Mouse (Mus musculus): ENCODE measurements around the gene Fank1. TPM values are rescaled to one million over a fixed set of nuclear protein-coding genes. Genes with fewer than 3 reads are reported as not detected.

Gene Fank1
- polyA plus RNA-seq (2012; rRNA removed), result 0.04 TPM in 1 of 2 replicates, not detected in the other

GRCm38 (mm10) chr7:133776626-133776996 lies at the start of gene Fank1:
Gene Fank1, plus strand, starts transcription at chr7:133776861.

GRCm38 (mm10) chr7:133782717-133783435 lies 6.2 kb downstream of the Fank1 start, which contains the start of gene Dhx32:
Gene Dhx32, minus strand, starts transcription at chr7:133782726.

Other genes with a start within 250 kb of the Fank1 start
- gene Tex36, start 174.7 kb upstream of the Fank1 start, polyA plus RNA-seq (2012; rRNA removed), result not detected in 2 replicates
- 2.6 and 3.1 TPM in 2 replicates for gene Edrf1, start 139.3 kb upstream of the Fank1 start, polyA plus RNA-seq (2012; rRNA removed)
- gene Mmp21, start 96.8 kb upstream of the Fank1 start, polyA plus RNA-seq (2012; rRNA removed), result not detected in 2 replicates
- 6.5 and 8.3 TPM in 2 replicates for gene Bccip, start 67.5 kb upstream of the Fank1 start, polyA plus RNA-seq (2012; rRNA removed)
- 7.9 TPM in 2 replicates for gene Uros, start 66.8 kb upstream of the Fank1 start, polyA plus RNA-seq (2012; rRNA removed)
- gene Dhx32, start 5.9 kb downstream of the Fank1 start, polyA plus RNA-seq (2012; rRNA removed), result 17.6 and 21.5 TPM in 2 replicates